Mouse (Mus musculus) stomach, postnatal 0 days (tissue): ENCODE data around the gene Sh3pxd2a.

Experiments
- CTCF ChIP-seq: IDR thresholded peaks from 2 replicates; pipeline ENCODE4 v1.5.1; 2016; ENCODE audit warnings: antibody characterized with exemption, low read depth, mild to moderate bottlenecking, moderate library complexity
- EP300 ChIP-seq: optimal IDR thresholded peaks from 2 replicates; pipeline ENCODE3; 2016; ENCODE audit warnings: antibody characterized with exemption

DNA sequence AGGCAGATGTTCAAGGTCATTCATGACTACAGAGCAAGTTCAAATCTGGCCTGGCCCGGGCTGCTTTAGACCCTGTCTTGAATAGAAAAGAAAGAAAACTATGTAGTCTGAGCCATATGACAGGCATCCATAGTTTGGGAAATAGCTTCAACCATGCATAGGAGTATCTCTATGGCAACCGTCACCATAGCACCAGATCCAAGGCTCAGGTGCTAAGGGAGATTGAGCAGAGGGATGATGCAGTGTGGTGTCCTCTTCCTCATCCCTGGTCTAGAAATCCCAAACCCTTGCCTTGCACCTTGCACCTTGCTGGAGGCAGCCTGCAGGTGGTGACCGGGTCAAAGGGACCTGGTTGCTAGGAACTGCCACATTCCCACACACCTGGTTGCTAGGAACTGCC, 19.9 kb upstream of the Sh3pxd2a start:
- TF ChIP-seq EP300 (no peak), CTCF (no peak)
